Mouse (Mus musculus) intestine, embryonic 15.5 days (tissue): Measurements from ENCODE around the gene Cemip2. TPM values are rescaled to one million over a fixed set of nuclear protein-coding genes. Genes with fewer than 3 reads are reported as not detected.
A peak's percentile ranks its signal among the peaks of the same experiment; 100 is the strongest.

Experiments
- ATAC-seq: fragments of 200-750 bp; cut with Nextera tagmentation; 2 replicates; pipeline ENCODE4 v1.8.0; 2017; ENCODE audit warnings: moderate TSS enrichment, moderate library complexity
- H3K27ac ChIP-seq: fragments of 300-500 bp; sonication (generic); 2 replicates; pipeline ENCODE4 v1.5.1; 2015; ENCODE audit warnings: mild to moderate bottlenecking, inconsistent platforms
- H3K27me3 ChIP-seq: fragments of 300-500 bp; sonication (generic); replicated peaks from 2 replicates; pipeline ENCODE4 v1.6.1; 2015; ENCODE audit warnings: inconsistent platforms
- H3K36me3 ChIP-seq: fragments of 300-500 bp; sonication (generic); 2 replicates; pipeline ENCODE4 v1.6.1; 2015; ENCODE audit warnings: inconsistent platforms
- H3K4me1 ChIP-seq: fragments of 300-500 bp; sonication (generic); replicated peaks from 2 replicates; pipeline ENCODE4 v1.6.1; 2015; ENCODE audit warnings: inconsistent platforms
- H3K4me2 ChIP-seq: fragments of 300-500 bp; sonication (generic); replicated peaks from 2 replicates; pipeline ENCODE4 v1.6.1; 2015; ENCODE audit warnings: mild to moderate bottlenecking, inconsistent platforms
- H3K4me3 ChIP-seq: fragments of 300-500 bp; sonication (generic); replicated peaks from 2 replicates; pipeline ENCODE4 v1.5.1; 2015; ENCODE audit warnings: inconsistent platforms
- H3K9ac ChIP-seq: fragments of 300-500 bp; sonication (generic); 2 replicates; pipeline ENCODE4 v1.6.1; 2015; ENCODE audit warnings: inconsistent platforms
- H3K9me3 ChIP-seq: fragments of 300-500 bp; sonication (generic); 2 replicates; pipeline ENCODE4 v1.6.1; 2016; ENCODE audit warnings: inconsistent platforms
- WGBS: fragments of 180-500 bp; shearing (Covaris S2); methylation state at CpG from one replicate; pipeline ENCODE4 v1.1.7; 2015; 5-methylcytosine and 5-hydroxymethylcytosine counted together
- polyA plus RNA-seq: library from polyadenylated mRNA; unstranded; fragments of >200 nt; fragmentation: Nextera tagmentation; extraction: Ambion mirVana; gene quantifications from 2 replicates; pipeline ENCODE4 v1.2.1, GENCODE M21; 2015

The Cemip2 gene
- polyA plus RNA-seq, 1 experiment from 2014 or later = 12.0 TPM

- Histone ChIP-seq H3K4me2 (no peak overlapping the region), H3K27ac (no peak overlapping the region), H3K9ac (no peak overlapping the region), H3K4me1 (0 out of 2 replicates have a peak, but pooled peaks cover 2% of the 10 kb centered on the region), H3K9me3 (no peaks in the 10 kb centered on the region), H3K27me3 (no peaks in the 10 kb centered on the region), H3K4me3 (no peak overlapping the region), H3K36me3 (peaks cover 17% of the 10 kb centered on the region)
- 71% methylated on average over 3 of the region's 3 CpGs for WGBS
- ATAC-seq = no peak
Observed at GRCm38 (mm10) chr19:21798700-21799099, 20.6 kb downstream of the Cemip2 start.

GRCm38 (mm10) chr19:21799410-21800373, 21.6 kb downstream of the Cemip2 start:
- no peak overlapping the region for H3K4me2 ChIP-seq
- no peaks in the 10 kb centered on the region for H3K27me3 ChIP-seq
- H3K9me3 ChIP-seq = no peaks in the 10 kb centered on the region
- H3K4me1 ChIP-seq = 0 out of 2 replicates have a peak, but pooled peaks cover 2% of the 10 kb centered on the region
- WGBS = 67% methylated on average over 13 of the region's 13 CpGs
- peaks cover 20% of the 10 kb centered on the region for H3K36me3 ChIP-seq
- no peak overlapping the region for H3K27ac ChIP-seq
- no peak for ATAC-seq
- no peak overlapping the region for H3K4me3 ChIP-seq
- no peak overlapping the region for H3K9ac ChIP-seq

GRCm38 (mm10) chr19:21804488-21804887, 26.3 kb downstream of the Cemip2 start:
- Histone ChIP-seq H3K27me3 (no peaks in the 10 kb centered on the region), H3K36me3 (peaks cover 25% of the 10 kb centered on the region), H3K9ac (no peak overlapping the region), H3K27ac (no peak overlapping the region), H3K4me2 (no peak overlapping the region), H3K9me3 (no peaks in the 10 kb centered on the region), H3K4me1 (0 out of 2 replicates have a peak, but pooled peaks cover 2% of the 10 kb centered on the region), H3K4me3 (no peak overlapping the region)
- ATAC-seq = no peak
- 80% methylated on average over 8 of the region's 8 CpGs for WGBS

GRCm38 (mm10) chr19:21805305-21805704, 27.2 kb downstream of the Cemip2 start:
- 58% methylated on average over 3 of the region's 3 CpGs for WGBS
- H3K4me2 ChIP-seq = no peak overlapping the region
- ATAC-seq = peak; percentile 59
- no peaks in the 10 kb centered on the region for H3K4me1 ChIP-seq
- H3K4me3 ChIP-seq = no peak overlapping the region
- H3K9me3 ChIP-seq = no peaks in the 10 kb centered on the region
- H3K36me3 ChIP-seq = peaks cover 25% of the 10 kb centered on the region
- no peak overlapping the region for H3K9ac ChIP-seq
- H3K27ac ChIP-seq = no peak overlapping the region
- no peaks in the 10 kb centered on the region for H3K27me3 ChIP-seq

- H3K9ac ChIP-seq = no peak overlapping the region
- H3K27ac ChIP-seq = no peak overlapping the region
- H3K4me3 ChIP-seq = no peak overlapping the region
- 93% methylated on average over 5 of the region's 5 CpGs for WGBS
- H3K27me3 ChIP-seq = no peaks in the 10 kb centered on the region
- peaks cover 11% of the 10 kb centered on the region for H3K36me3 ChIP-seq
- no peak overlapping the region for H3K4me2 ChIP-seq
- H3K4me1 ChIP-seq = no peaks in the 10 kb centered on the region
- H3K9me3 ChIP-seq = no peaks in the 10 kb centered on the region
- ATAC-seq = no peak
Observed at GRCm38 (mm10) chr19:21810135-21810534, 32.0 kb downstream of the Cemip2 start.

- Histone ChIP-seq H3K27me3 (no peaks in the 10 kb centered on the region), H3K4me2 (no peak overlapping the region), H3K4me3 (no peak overlapping the region), H3K9me3 (no peaks in the 10 kb centered on the region), H3K9ac (no peak overlapping the region), H3K27ac (no peak overlapping the region), H3K4me1 (no peaks in the 10 kb centered on the region), H3K36me3 (peaks cover 11% of the 10 kb centered on the region)
- WGBS = 73% methylated on average over 13 of the region's 13 CpGs
- ATAC-seq = no peak
Observed at GRCm38 (mm10) chr19:21813560-21813959, 35.4 kb downstream of the Cemip2 start.

GRCm38 (mm10) chr19:21814433-21815020, 36.4 kb downstream of the Cemip2 start:
- Histone ChIP-seq H3K27me3 (no peaks in the 10 kb centered on the region), H3K9me3 (no peaks in the 10 kb centered on the region), H3K9ac (no peak overlapping the region), H3K36me3 (peaks cover 4% of the 10 kb centered on the region), H3K4me2 (no peak overlapping the region), H3K4me3 (no peak overlapping the region), H3K27ac (no peak overlapping the region), H3K4me1 (no peaks in the 10 kb centered on the region)
- 66% methylated on average over 8 of the region's 8 CpGs for WGBS
- ATAC-seq = no peak

- Histone ChIP-seq H3K9ac (no peak overlapping the region), H3K27ac (no peak overlapping the region), H3K27me3 (no peaks in the 10 kb centered on the region), H3K4me2 (no peak overlapping the region), H3K4me3 (no peak overlapping the region), H3K36me3 (peaks cover 4% of the 10 kb centered on the region), H3K9me3 (no peaks in the 10 kb centered on the region), H3K4me1 (no peaks in the 10 kb centered on the region)
- 95% methylated on average over 4 of the region's 4 CpGs for WGBS
- no peak for ATAC-seq
Observed at GRCm38 (mm10) chr19:21816260-21816659, 38.1 kb downstream of the Cemip2 start.

- Histone ChIP-seq H3K4me1 (no peaks in the 10 kb centered on the region), H3K4me2 (no peak overlapping the region), H3K27ac (no peak overlapping the region), H3K27me3 (no peaks in the 10 kb centered on the region), H3K36me3 (peaks cover 4% of the 10 kb centered on the region), H3K9ac (no peak overlapping the region), H3K9me3 (no peaks in the 10 kb centered on the region), H3K4me3 (no peak overlapping the region)
- ATAC-seq = no peak
- 91% methylated on average over 14 of the region's 14 CpGs for WGBS
Observed at GRCm38 (mm10) chr19:21818021-21818725, 40.0 kb downstream of the Cemip2 start.

GRCm38 (mm10) chr19:21819585-21819984, 41.4 kb downstream of the Cemip2 start:
- ATAC-seq = no peak
- Histone ChIP-seq H3K4me3 (no peak overlapping the region), H3K36me3 (peaks cover 4% of the 10 kb centered on the region; the same call in 1 of the 2 replicates), H3K27me3 (no peaks in the 10 kb centered on the region), H3K27ac (no peak overlapping the region), H3K9ac (no peak overlapping the region), H3K4me2 (no peak overlapping the region), H3K9me3 (no peaks in the 10 kb centered on the region), H3K4me1 (no peaks in the 10 kb centered on the region)
- 73% methylated on average over 5 of the region's 5 CpGs for WGBS

GRCm38 (mm10) chr19:21820126-21820525, 42.0 kb downstream of the Cemip2 start:
- Histone ChIP-seq H3K27me3 (no peaks in the 10 kb centered on the region), H3K4me3 (no peak overlapping the region), H3K4me2 (no peak overlapping the region), H3K9ac (no peak overlapping the region), H3K27ac (no peak overlapping the region), H3K36me3 (peaks cover 4% of the 10 kb centered on the region; the same call in 1 of the 2 replicates), H3K4me1 (no peaks in the 10 kb centered on the region), H3K9me3 (no peaks in the 10 kb centered on the region)
- 64% methylated on average over 4 of the region's 4 CpGs for WGBS
- no peak for ATAC-seq

GRCm38 (mm10) chr19:21821877-21822276, 43.7 kb downstream of the Cemip2 start:
- H3K4me2 ChIP-seq = no peak overlapping the region
- H3K36me3 ChIP-seq = peaks cover 2% of the 10 kb centered on the region; the same call in 1 of the 2 replicates
- no peak overlapping the region for H3K27ac ChIP-seq
- no peaks in the 10 kb centered on the region for H3K27me3 ChIP-seq
- H3K9me3 ChIP-seq = no peaks in the 10 kb centered on the region
- no peaks in the 10 kb centered on the region for H3K4me1 ChIP-seq
- 84% methylated on average over 6 of the region's 6 CpGs for WGBS
- no peak for ATAC-seq
- H3K4me3 ChIP-seq = no peak overlapping the region
- H3K9ac ChIP-seq = no peak overlapping the region
